Mouse (Mus musculus) cortical plate, adult 2 months (tissue): Measurements from ENCODE around the gene Coq8a. TPM values are rescaled to one million over a fixed set of nuclear protein-coding genes. Genes with fewer than 3 reads are reported as not detected.

Experiments used
- H3K27ac ChIP-seq: fragments of 200-500 bp; 2 replicates; pipeline ENCODE4 v1.5.1; 2012; ENCODE audit warnings: low read length, control low read depth, inconsistent platforms; ENCODE audit not compliant: insufficient read depth
- H3K4me1 ChIP-seq: fragments of 200-500 bp; 2 replicates; pipeline ENCODE4 v1.6.1; 2011; ENCODE audit warnings: low read length; ENCODE audit not compliant: control insufficient read depth, insufficient read depth
- H3K4me3 ChIP-seq: fragments of 200-500 bp; 2 replicates; pipeline ENCODE4 v1.5.1; 2011; ENCODE audit warnings: mild to moderate bottlenecking, low read length, control low read depth; ENCODE audit not compliant: insufficient read depth
- CTCF ChIP-seq: fragments of 200-500 bp; IDR thresholded peaks from 2 replicates; pipeline ENCODE4 v1.5.1; 2011; ENCODE audit warnings: mild to moderate bottlenecking, control low read depth, low read length; ENCODE audit not compliant: insufficient read depth; ENCODE audit errors: extremely low read depth
- POLR2A ChIP-seq: fragments of 200-500 bp; IDR thresholded peaks from 2 replicates; pipeline ENCODE4 v1.6.1; 2011; ENCODE audit warnings: mild to moderate bottlenecking, low read length, control low read depth; ENCODE audit not compliant: insufficient read depth; ENCODE audit errors: extremely low read depth
- polyA plus RNA-seq: library from polyadenylated mRNA; depleted of rRNA; stranded (reverse); fragments of >200 nt; gene quantifications from 2 replicates; pipeline ENCODE4 v1.2.3, GENCODE M21; 2012

Gene Coq8a
- polyA plus RNA-seq, 1 experiment: 35.9 TPM

DNA sequence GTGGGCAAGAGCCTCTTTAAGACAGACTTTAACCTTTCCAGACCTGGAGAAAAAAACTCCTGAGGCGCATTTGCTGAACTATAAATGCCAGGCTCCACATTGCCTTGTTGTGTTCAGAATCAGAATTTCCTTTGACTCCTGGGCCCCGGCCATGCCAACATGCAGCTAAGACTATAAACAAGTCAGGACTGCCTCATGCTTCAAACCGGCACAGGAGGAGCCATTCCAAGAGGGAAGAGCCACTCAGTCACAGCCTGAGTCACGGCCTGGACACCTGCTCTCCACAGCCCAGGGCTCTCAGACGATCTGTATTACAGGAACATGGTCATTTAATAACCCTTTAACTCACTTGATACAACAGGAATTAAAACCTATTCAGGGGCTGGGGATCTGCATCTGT is 1.3 kb upstream of the Coq8a start:
- Histone ChIP-seq H3K4me1 (no peaks in the 10 kb centered on the region), H3K27ac (no peak overlapping the region), H3K4me3 (no peak overlapping the region)
- TF ChIP-seq CTCF (no peak), POLR2A (no peak)

DNA sequence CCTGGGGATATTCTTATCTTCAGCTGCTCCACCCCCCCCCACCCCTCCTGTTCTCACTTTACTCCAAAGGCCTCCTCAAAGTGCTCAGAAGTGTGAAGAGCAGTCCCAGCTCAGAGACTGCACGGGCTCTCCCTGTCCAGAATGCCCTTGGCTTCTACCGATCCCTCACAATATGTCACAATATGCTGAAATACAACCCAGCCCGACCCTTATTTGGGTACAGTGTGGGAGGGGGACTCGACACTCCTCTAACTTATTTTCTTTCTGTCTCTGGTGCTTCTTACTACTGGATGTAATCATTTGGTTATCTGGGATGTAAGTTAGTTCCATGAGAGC is 281 bp upstream of the Coq8a start:
- H3K27ac ChIP-seq: no peak overlapping the region
- no peaks in the 10 kb centered on the region for H3K4me1 ChIP-seq
- TF ChIP-seq CTCF: no peak
- no peak for TF ChIP-seq POLR2A
- H3K4me3 ChIP-seq: no peak overlapping the region

DNA sequence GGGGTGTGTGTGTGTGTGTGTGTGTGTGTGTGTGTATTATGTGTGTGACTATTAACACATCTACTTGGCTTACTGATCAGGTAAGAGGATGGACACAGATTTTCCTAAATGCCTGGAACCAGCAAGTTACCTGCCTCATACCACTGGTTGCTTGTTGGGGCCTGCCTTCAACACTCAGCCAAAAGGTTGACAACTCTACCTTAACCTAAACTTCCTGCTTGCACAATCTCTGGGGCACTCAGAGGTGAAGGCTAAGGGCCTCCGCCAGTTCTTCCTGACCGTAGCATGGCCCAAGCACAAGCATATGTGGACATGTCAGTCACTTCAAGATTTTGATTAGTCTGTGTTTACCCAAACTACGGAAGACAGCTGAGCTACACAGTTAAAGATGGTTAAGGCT is 1.4 kb downstream of the Coq8a start:
- TF ChIP-seq POLR2A (no peak), CTCF (no peak)

DNA sequence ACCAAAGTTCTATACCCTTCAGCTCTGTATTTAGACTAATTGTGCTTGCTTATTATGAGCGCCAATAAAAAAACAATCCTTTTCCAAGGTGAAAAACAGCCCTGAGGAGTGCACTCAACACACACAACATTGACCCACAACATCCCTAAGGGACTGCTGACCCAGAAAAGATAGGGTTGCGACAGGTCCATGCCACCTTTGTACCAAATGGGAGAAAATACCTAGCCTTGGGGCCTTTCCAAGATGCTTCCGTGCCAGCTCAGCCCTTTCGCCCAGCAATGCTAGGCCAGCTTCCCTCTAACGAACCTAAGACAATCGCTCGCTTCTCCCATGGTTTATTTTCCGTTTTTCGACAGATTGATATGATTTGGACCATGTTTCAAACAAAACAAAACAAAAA is 2.9 kb downstream of the Coq8a start:
- H3K4me3 ChIP-seq: no peak overlapping the region; the same call in 1 of the 2 replicates
- TF ChIP-seq POLR2A (no peak), CTCF (no peak)
- no peak overlapping the region for H3K27ac ChIP-seq
- peaks cover 2% of the 10 kb centered on the region; the same call in 1 of the 2 replicates for H3K4me1 ChIP-seq

More for the DNA sequence above, 1.4 kb downstream of the Coq8a start:
- Histone ChIP-seq H3K27ac (no peak overlapping the region), H3K4me3 (no peak overlapping the region), H3K4me1 (peaks cover 2% of the 10 kb centered on the region; the same call in 1 of the 2 replicates)

DNA sequence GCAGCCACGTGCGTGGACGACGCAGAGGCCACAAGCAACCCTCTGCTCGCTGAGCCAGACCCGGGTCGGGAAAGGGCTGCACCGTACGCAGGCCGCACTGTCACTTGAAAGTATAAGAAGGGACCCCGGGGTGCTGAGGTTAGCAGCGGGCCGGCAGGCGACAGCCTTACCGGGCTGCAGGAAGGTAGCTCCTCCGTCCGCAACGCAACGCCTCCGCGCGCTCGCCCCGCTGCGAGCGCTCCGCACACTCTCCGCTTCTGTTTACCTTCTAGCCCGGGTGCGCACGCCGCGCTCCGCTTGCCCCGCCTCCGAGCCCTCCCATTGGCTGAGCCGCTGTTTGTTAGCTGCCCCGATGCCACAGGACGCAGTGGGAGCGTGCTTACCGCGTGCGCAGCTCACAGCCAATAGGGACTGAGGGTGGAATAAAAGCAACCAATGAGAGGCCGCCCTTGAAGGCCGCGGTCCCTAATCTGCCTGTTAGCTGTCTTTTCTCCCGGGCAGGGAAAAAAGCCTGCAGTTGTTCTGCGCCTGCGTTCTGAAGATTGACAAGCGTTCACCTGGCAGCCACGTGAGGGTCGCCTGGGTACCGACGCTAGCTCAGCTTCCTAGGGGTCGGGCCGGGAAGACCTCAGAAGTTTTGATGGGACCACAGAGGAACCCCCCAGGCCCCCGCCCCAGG is 3.6 kb downstream of the Coq8a start:
- Histone ChIP-seq H3K4me3 (peak overlapping the region; percentile 71), H3K27ac (no peak overlapping the region), H3K4me1 (peaks cover 2% of the 10 kb centered on the region; the same call in 1 of the 2 replicates)
- TF ChIP-seq POLR2A (peak; percentile 86), CTCF (no peak)

DNA sequence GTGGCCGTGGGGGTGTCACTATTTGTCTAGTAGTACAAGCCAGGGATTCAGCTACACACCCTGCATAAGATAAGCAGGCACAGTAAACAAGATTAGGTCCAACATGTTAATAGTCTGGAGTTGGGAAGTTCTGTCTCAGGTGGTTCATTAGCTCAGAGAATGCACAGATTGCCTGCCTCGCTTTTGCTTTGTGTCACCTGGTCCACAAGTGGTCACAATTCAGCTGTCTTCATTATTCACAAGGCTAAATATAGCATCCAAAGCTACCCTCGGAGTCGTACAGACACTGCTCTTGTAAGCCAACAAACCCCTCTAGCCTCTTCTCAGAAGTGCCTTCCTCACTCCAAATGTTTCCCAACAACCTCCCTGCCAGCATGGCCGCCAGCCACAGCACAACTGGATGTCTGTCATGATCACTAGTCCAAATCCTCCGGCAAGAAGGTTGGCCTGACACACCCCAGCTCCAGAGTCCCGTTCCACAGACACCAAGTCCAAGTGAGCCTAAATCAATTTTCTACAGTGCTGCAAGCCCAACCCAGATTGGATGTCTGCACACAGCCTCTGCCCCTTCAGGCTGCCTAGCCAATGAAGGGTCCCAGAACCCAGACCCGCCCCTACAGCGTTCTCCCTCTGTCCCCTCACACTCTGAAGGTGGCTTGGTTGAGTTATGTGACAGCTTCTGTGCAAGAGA is 4.5 kb downstream of the Coq8a start:
- H3K4me3 ChIP-seq: peak overlapping the region; percentile 71
- H3K4me1 ChIP-seq: peaks cover 2% of the 10 kb centered on the region; the same call in 1 of the 2 replicates
- no peak overlapping the region for H3K27ac ChIP-seq
- no peak for TF ChIP-seq CTCF

DNA sequence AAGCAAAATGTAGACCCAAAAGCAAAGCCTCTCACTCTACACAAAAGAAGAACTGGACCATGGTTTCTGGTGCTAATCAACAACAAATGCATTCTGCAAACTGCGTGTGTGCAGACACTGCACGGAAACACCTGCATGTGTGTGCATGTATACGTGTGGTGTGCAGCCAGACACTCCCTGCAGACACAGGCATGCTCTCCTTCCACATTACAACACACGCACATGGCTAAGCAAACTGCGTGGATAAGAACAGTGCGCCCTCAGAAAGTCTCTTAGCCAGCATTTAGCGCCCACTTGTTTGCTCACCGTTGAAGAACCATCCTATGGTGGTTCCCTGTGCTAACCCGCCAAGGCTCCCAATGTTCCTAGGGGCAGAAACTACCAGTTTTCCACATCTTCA is 5.4 kb downstream of the Coq8a start:
- TF ChIP-seq POLR2A: no peak
- no peak for TF ChIP-seq CTCF
- Histone ChIP-seq H3K27ac (no peak overlapping the region), H3K4me1 (peaks cover 2% of the 10 kb centered on the region; the same call in 1 of the 2 replicates), H3K4me3 (no peak overlapping the region)

DNA sequence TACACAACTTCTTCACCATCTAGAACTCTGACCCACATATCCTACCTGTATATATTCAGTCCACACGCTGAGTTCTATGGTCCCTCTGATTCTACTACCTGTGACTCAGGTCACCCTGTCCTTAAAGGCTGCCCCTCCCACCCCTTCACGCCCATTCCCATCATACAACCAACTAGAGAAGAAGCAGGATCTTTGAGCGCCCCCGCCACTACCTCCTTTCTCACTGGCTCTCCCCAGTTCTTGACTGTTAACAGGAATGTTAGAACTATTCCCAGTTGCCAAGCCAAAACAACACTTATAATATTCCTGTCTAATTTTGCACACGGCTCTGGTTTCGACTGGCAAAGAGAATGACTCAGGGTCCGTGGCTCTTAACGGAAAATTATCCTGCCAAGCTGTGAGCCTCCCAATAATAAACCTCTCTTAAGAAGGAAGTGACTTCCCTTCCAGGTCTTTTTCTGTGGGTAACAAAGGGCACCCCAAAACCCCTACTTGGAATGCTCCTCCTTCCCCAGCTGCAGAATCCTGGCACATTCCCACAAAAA is 5.9 kb downstream of the Coq8a start:
- no peak overlapping the region for H3K27ac ChIP-seq
- peaks cover 2% of the 10 kb centered on the region; the same call in 1 of the 2 replicates for H3K4me1 ChIP-seq
- TF ChIP-seq POLR2A (no peak), CTCF (no peak)
- H3K4me3 ChIP-seq: no peak overlapping the region

DNA sequence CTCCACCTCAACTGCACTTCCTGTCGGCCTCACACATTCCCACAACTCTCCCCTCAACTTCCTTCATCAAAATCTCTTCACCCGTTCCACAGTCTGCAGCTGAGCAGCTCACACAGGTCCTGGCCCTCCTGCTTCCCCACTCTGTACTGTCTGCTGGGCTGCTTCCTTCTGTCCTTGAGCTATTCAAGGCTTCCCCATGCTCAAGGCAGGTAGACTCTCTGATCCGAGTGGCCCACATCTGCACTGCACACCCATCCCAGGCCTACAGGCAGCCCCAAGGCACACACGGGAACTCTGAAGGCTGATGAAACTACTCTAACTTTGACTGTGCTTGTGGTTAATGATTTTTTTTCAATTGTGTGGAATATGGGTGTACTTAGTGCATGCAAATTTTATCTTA is 6.5 kb downstream of the Coq8a start:
- TF ChIP-seq POLR2A (no peak), CTCF (no peak)
- H3K4me1 ChIP-seq: peaks cover 2% of the 10 kb centered on the region; the same call in 1 of the 2 replicates
- H3K27ac ChIP-seq: no peak overlapping the region
- H3K4me3 ChIP-seq: no peak overlapping the region
